Mouse (Mus musculus): Measurements from ENCODE around the gene Tmem132b.

The Tmem132b gene

DNA sequence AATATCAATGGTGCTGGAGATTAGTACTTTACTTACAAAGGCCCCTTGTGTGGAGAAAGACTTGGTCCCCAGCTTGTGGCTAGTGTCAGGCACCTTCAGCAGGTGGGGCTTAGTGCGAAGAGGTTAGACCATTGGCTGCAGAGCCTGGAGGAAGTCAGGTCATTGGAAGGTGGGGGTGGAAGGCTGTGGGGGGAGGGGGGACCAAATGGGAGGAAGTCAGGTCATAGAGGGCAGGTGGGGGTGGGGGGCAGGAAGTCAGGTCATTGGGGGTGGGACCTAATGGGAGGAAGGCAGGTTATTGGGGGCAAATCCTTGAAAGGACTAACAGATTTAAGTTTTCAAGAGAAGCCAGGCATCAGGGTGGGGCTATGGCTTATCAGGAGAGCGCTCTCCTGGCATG lies 44.3 kb downstream of the Tmem132b start:
- in situ Hi-C loops (cut with MseI, MboI), result no loop called here

DNA sequence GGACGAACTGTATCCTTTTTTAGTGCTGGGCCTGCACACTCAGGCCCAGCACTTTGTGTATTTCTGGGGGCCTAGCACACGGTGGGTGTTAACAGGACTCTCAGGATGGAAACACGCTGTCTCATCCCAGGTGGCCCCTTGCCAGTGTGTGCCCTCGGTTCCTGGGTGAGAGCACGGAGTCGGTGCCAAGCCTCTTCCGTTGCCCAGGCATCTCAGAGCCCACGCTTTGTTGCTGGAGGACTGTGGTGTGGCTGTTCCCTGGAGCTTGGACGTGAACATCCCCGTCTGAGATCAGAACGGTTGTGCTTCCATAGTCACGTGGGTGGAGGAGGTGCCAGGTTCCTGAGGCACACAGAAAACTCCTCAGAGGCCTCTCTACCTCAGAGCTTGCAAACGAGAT lies 47.1 kb downstream of the Tmem132b start:
- in situ Hi-C loops (cut with MseI, MboI), result no loop called here

DNA sequence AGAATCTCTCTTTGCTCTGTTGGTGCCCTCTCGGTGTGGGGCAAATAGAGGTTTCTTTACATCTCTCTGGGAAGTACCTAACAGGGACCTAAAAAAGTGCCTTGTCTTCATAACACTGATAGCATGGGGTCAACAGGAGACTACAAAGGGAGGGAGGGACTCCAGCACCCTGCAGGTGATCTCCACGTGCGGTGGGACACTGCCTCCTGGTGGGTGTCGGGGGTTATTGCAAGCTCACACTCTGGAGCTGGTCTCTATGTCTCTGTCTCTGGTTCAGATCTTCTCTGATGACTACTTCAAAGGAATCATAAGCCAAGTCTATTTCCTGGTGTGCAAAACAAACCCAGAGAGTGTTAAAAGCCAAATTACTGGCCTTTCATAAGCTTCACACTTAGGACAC lies 47.6 kb downstream of the Tmem132b start:
- in situ Hi-C loops (cut with MseI, MboI), result no loop called here

DNA sequence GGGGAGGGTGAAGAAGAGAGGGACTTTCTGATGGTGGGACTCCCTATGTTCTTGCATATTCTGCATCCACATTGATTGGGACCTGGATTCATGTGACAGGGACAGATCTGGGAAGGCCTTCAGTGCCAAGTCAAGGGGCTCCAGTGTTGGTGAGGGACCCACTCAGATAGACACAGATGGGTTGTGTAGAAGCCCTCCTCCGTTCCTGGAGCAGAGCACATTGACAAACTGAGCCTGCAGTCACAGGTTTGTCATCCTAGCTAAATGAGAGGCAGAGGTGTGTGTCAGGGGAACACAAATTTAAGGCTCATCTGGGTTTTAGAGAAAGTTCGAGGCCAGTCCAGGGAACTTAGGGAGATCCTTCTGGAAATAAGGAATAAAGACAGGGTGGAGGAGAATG lies 51.7 kb downstream of the Tmem132b start:
- in situ Hi-C loops (cut with MseI, MboI), result no loop called here

DNA sequence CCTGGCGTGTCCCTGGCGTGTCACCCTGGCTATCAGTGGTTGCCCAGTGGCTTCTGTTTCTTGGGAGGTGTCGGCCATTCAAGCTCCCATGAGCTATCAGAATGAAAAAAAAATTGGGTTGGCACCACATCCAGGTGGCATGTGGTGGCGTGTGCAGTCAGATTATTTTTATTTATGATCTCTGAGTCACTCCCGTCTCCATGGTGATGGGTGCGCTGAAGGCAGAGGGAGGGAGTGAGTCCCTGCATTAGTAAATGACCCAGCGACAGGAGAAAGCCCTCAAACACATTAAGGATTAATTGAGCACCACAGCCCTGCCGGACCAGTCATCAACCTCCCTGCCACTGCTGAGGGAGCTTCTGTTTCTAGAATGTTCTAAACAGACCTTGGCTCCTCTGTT lies 52.3 kb downstream of the Tmem132b start:
- in situ Hi-C loops (cut with MseI, MboI), result no loop called here

DNA sequence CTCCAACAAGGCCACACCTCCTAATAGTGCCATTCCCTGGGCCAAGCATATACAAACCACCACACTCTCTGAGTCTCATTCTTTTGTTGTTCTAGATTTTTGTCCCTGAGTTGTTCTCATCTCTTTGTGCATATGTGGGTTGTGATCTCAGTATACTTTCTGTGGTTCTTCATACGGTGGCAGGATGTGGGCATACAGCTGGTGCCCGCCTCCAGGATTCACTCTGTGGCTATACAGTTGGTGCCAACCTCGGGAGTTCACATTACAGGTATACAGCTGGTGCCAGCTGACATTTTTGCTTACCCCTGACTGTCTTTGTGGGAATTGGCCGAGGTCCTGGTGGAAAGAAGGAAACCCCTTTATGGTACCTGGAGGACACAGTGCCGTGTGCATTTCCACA lies 53.6 kb downstream of the Tmem132b start:
- in situ Hi-C loops (cut with MseI, MboI), result no loop called here

DNA sequence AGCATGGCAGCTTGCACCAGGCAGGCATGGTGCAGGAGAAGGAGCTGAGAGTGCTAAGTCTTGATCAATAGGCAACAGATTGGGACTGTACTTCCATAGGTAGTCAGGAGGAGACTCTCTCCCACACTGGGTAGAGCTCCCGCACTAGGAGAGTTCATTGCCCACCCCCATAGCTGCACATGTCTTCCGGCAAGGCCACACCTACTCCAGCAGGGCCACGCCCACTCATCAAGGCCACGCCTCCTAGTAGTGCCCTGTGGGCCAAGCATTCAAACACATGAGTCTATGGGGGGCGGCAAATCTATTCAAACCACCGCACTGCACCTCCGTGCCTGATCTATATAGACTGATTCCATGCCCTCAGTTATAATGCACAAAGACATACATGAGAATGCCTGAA lies 56.6 kb downstream of the Tmem132b start:
- in situ Hi-C loops (cut with MseI, MboI), result no loop called here

DNA sequence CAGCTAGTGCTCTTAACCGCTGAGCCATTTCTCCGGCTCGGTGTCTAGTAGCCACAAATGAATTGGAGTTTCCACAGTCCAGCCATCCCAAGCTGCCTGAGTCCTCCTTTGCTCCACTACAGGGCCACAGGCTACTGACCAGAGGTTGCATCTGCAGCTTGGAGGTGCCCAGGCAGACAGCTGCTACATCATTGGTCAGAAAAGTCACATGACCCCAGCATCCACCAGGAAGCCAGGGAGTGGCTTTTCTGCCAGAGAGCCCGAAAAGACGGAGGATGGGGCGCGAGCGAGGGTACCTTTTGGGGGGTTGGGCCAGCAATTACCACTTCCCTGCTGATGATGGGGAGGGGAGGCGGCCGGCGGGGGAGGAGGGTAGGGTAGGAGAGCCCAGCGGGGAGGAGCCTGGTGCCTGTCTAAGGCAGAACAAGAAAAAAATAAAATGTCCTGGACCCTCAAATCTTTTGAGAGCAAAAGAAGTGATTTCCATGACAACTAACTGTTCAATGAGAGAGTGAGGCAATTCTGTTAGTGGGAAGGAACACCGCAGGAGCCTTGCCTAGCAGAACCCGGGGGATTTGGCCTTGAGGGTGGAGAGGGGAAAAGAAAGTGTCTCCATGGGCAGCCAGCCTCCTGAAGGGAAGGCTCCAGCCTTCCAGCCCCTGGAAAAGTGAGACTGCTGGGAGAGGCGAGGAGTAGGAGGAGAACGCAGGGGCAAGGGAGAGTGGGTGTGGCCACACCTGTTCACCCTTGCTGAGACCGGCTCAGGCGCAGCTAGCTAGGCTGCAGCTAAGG lies 57.5 kb downstream of the Tmem132b start:
- in situ Hi-C loops (cut with MseI, MboI), result no loop called here

DNA sequence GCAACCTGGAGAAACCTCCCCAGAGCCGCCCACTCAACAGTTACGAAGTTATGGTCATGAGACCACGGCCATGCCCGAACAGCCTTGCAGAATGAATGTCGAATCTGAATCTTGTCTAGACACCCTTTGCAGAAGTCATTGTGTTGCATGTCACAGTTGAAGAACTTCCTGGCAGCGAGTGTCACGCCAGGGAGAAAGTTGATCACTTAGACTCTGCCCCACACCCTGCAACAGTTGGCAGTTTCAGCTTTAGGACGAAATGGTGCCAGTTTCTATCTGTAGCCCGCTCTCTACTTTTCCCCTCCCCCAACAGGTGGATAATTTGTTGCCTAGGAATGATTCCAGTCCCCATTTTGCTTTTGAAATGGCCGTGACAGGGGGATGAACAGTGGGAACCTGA lies 66.5 kb downstream of the Tmem132b start:
- in situ Hi-C loops (cut with MseI, MboI), result no loop called here

DNA sequence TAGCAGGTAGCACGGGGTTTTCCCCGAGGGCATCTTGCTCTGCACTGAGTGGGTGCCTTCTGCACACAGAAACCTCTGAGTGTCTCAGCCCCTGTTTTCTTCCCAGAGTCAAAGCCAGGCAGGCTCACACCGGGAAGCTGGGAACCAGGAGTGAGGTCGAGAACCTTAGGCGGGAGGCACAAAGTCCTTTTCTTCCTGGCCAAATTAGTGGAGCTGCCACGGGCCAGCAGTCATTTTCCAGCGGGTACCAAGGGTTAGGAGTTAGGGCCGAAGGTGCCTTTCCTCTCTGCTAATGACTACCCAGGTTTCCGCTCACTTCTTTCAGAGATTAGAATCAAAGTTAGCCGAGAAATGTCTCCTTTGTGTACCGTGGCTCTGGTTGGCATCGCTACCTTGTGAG lies 75.6 kb downstream of the Tmem132b start:
- in situ Hi-C loops (cut with MseI, MboI), result no loop called here

DNA sequence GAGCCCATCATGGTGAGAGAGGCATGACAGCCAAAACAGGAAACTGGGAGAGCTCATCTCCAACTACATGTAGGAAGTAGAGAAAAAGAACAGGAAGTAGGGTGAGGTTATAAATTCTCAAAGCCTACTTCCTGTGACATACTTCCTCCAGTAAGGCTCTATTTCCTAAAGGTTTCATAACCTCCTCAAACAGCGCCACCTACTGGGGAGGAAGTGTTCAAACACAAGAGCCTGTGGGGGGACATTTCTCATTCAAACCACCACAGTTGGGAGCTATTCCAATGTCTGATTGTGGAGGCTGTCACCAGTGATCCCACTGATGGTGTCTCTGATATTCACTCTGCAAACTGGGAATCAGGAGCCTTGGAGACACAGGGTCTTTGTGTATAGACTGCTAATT lies 78.4 kb downstream of the Tmem132b start:
- in situ Hi-C loops (cut with MseI, MboI), result no loop called here

DNA sequence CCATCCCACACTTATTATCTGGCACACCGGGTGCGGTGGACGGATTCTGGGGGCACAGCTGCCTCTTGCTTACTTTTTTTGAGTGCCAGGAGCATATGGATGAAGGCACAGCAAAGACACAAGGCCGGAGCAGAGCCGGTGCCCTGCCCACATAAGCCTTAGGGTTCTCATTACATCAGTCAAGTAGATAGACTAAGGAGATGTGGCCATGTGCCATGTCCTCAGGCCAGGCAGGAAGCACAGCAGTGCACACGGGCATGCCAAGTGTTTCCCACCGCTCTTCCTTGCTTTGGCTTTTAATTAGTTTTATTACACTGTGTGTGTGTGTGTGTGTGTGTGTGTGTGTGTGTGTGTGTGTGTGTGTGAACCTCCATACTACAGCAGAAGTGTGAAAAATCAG lies 80.9 kb downstream of the Tmem132b start:
- in situ Hi-C loops (cut with MseI, MboI), result no loop called here

DNA sequence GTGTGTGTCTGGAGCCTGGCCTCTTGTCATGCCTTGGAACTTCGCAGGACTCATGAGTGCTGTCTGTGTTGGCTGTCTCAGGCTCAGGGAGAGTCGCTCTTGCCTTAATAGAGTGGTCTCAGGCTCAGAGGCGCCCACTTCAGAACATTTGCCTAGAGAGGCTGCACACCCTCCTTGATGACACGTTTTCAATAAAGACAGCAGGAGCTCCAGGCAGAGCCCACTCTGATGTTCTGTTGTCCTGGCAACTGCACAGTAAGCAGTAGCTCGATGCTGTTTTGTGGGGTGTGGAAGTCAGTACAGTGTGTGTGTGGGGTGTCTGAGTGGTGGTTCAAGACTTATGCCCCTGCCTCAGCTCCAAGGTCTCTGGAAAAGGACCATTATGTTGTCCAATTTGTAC lies 81.6 kb downstream of the Tmem132b start:
- in situ Hi-C loops (cut with MseI, MboI), result no loop called here

DNA sequence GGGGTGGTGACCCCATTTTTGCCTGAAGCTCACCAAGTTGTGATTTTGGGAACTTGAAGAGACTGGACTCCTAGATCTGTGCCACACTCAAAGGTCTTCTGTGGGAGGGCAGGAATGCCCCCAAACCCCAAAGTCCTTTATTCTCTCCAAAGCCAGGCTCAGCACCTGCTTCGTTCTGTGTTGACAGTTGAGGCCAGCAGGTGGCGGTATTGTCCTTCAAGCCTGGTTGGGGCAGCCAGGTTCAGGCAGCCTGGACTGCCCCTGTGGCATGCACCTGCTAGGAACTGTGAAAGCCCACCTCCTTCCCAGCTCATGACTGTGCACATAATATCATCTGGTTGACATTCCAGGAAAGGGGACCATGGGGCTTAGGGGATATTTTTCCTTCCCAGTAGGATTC lies 82.8 kb downstream of the Tmem132b start:
- in situ Hi-C loops (cut with MseI, MboI), result no loop called here

DNA sequence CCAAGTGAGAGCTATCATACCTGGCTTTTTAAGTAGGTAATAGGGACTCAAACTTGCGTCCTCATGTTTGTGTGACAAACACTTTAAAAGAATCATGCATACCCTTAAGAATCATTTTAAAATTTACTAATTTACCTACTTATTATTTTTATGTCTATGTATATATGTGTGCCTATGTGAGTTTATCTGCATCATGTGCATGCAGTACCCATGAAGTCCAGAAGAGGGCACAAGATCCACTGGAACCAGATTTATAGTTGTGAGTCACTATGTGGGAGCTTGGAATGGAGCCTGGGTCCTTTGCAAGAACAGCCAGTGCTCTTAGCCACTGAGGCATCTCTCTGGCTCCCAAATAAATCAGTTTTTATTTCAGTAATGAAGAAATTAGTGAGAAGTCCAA lies 85.5 kb downstream of the Tmem132b start:
- in situ Hi-C loops (cut with MseI, MboI), result no loop called here

DNA sequence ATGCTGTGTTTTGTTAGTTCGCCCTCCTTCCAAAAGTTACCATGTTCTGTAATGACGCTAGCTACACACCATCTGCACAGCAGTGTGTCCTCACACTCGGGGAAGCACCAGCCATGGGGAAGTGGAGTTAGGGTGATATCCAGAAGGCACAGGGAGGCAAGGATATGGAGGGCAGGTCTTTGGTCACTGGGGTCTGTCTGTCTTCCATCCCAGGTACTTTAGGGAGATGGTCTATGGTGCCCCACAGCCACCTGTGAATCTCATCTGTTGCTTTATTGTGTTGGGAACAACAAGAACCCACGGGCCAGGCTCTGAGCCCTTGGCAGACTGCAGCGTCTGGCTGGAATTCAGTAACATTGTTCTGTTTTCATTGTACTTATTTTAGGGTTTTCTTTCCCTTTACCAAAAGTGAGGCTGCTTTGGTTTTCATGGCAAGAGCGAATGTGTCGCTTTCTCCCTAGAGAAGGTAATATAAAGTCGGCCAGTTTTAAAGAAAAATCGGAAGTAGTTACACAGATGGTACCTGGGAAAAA lies 96.3 kb downstream of the Tmem132b start:
- in situ Hi-C loops (cut with MseI, MboI), result no loop called here

DNA sequence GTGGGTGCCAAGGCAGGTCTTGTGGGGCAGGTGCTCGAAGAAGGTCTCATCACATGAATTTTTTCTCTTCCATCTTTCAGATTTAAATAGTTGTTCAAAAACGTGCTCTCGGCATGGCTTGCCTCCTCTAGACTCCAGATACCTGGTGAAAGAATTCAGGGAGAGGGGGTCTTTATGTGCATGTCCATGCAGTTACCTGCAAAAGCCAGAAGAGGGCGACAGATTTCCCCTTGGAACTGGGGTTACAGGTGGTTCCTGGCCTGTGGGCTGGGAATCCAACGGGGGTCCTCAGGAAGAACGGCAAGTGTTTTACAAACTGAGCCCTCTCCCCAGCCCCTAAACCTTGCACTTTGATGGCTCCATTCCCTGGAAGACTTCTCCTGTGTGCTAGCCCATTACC lies 103.1 kb downstream of the Tmem132b start:
- in situ Hi-C loops (cut with MseI, MboI), result no loop called here

DNA sequence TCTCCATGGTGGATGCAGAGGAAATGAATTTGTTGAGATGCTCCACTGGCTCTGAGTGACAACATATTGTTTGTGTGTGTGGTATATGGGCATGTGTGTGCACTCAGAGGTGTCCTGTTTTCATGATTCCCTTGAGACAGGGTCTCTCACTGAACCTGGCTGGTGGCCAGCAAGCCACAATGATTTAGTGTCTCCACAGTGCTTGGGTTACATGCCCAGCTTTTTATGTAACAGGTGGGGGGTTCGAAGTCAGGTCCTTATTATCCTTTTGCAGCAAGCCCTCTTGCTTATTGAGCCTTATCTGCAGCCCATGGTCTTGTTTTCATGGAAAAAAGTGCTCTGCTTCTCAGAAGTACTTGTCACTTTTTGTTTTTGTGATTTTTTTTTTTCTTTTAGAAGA lies 109.4 kb downstream of the Tmem132b start:
- in situ Hi-C loops (cut with MseI, MboI), result no loop called here

DNA sequence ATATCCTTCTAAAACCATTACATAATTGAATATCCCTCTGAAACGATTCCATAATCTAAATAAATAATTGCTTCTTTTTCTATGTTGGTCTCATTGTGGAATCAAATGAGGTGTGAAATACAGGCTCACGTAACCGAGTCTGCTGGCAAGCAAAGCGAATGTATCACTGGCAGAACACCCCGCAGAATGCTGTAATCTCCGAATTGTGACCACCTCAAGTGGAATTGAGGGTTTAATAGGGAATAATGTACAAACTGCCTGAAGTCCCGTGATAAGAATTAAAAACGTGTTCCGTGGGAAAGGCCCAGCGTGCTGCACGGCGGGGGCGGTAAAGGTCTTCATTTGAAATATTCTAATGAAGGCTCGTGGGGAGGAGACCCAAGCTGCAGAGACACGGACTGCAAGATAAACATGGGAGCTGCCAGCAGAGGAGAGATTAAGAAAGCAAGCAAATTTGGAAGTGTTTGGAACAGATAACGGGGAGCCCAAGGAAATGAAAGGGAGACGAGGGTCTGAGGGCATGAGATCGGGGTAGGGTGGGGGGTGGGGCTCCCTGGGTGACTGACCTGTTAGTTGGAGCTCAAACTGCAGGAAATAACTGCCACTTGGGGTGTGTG lies 110.1 kb downstream of the Tmem132b start:
- in situ Hi-C loops (cut with MseI, MboI), result no loop called here

DNA sequence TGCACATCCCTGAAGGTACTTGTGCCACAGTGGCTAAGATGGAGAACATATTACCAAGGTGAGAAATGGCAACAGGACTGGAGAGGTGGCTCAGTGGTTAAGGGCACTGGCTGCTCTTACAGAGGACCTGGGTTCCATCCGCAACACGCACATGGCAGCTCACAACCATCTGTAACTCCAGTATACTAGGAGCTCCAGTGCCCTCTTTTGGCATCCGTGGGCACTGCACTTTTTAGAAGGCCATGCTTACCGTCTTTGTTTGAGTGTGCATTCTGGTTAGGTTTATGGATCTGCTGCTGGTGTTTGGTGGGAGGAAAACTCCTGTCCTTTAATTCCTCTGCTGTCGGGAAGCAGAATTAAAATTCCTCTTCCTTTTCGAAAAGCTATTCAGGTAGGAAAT lies 116.7 kb downstream of the Tmem132b start:
- in situ Hi-C loops (cut with MseI, MboI), result no loop called here

DNA sequence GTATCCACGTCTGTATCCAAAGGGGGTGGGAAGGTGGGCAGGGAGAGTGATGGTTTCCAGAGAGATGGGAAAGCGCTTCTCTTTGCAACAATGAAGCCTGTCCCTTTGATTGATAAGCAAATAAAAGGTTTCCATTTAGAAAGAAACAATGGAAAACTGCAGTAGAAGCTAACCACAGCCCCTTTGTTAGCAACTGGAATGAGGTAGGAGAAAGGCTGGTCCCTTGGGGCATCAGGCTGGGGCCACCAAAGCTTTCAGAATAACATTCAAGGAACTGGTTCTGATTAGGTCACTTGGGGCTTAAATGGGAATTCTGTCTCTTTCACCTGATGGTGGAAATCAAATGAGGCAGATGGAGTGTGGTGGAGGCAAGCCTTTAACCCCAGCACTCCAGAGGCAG lies 118.4 kb downstream of the Tmem132b start:
- in situ Hi-C loops (cut with MseI, MboI), result no loop called here

DNA sequence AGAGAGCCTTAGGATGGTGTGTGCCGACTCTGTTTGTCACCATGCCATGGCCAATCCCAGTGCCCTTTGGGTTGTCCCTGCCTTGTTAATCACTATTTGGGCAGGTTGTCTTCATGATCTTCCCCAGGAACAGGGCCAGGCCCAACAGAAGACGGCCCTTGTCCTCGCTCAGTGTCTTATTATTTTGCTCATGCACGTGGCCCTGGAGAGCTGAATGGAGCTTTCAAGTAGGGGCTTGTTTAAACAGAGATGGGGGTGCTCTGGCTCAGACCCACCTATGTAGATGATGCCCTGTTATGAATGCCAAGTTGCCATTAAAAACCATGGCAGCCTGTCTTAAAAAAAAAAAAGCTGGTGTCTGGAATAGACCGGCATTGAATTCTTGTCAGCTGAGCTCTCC lies 126.5 kb downstream of the Tmem132b start:
- in situ Hi-C loops (cut with MseI, MboI), result no loop called here

DNA sequence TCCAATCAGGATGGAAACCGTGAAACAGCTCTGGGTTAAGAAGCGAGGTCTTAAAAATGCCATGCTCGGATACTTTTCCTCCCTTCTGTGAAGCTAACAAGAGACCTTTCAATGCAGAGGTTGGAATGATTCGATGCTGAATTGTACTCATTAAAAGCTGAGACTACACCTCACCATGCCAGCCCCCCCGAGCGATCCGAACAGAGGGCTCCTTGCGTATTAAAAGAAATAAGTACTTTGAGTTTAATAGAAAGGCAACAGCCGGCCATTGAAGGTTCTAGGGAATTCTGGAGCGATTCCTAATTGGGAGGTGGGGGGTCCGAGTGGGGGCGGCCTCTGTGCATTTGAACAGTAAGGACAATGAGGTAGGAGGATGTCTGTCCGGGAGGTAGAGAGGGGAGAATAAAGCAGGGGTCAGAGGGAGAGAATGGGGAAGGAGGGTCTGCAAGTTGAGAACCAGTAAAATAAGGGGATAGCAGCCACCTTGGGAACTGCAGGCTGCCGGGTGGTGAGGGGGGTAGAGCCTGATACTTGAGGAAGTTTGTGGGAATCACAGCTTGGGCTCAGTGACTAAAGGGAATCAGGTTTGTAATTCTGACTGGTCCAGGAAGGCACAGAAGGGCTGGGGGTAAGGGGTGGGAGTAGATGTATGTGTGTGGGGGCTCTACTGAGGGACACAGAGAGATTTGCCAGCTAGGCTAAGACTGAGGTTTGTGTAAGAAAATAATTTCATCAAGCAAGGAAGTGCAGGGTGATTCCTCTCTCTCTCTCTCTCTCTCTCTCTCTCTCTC lies 127.6 kb downstream of the Tmem132b start:
- in situ Hi-C loops (cut with MseI, MboI), result no loop called here
